Mouse (Mus musculus) ES-Bruce4 (cell line): Measurements from ENCODE around the gene Spns2.

Experiments
- CTCF ChIP-seq: IDR thresholded peaks from one replicate; pipeline ENCODE4 v1.8.1; 2011; ENCODE audit warnings: low read depth, low read length
- EP300 ChIP-seq: IDR thresholded peaks from 2 replicates; pipeline ENCODE4 v1.6.1; 2011; ENCODE audit warnings: low read depth, low read length; ENCODE audit not compliant: insufficient read depth

GRCm38 (mm10) chr11:72487739-72488138 is 2.0 kb downstream of the Spns2 start:
- TF ChIP-seq CTCF, result no peak
- TF ChIP-seq EP300, result no peak
